9 mouse cellular contexts compared by ENCODE assay signal in genomic region chr5:67096378-67096771, GRCm38 (mm10). TPM values are rescaled to one million over a fixed set of nuclear protein-coding genes. Genes with fewer than 3 reads are reported as not detected.
A peak's percentile ranks its signal among the peaks of the same experiment; 100 is the strongest.
DNase-seq lines count a peak whose midpoint lies in the region; ATAC-seq lines count a peak whose summit lies in the region.
"Had no signal": no experiment of that assay in that cellular context is flagged by ENCODE, and none has a peak within 500 bp of the region (broad histone marks: within the 10 kb centered on the region; RNA-seq: fewer than 3 reads in every experiment).

No protein-coding gene starts in this region.

- no peaks in the 10 kb centered on the region for H3K36me3 ChIP-seq in heart, embryonic 11.5 days (ENCODE audit: control insufficient read depth, insufficient read depth, low read length)
- no peaks in the 10 kb centered on the region for H3K36me3 ChIP-seq in hindbrain, embryonic 13.5 days
- H3K36me3 ChIP-seq in liver, embryonic 16.5 days (ENCODE audit: control insufficient read depth, insufficient read depth): no peaks in the 10 kb centered on the region

- ATAC-seq in heart, embryonic 11.5 days (replicated peaks; ENCODE audit: insufficient number of reproducible peaks, low FRiP score, low TSS enrichment): no peak
- ATAC-seq in hindbrain, embryonic 13.5 days (ENCODE audit: low FRiP score): no peak
- ATAC-seq in liver, embryonic 16.5 days (ENCODE audit: low read depth): no peak

- H3K4me2 ChIP-seq in heart, embryonic 11.5 days: peak overlapping the region; percentile 69
- peak overlapping the region; percentile 37 for H3K4me2 ChIP-seq in hindbrain, embryonic 13.5 days
- H3K4me2 ChIP-seq in liver, embryonic 16.5 days (ENCODE audit: low read depth, low read length): peak overlapping the region; percentile 43

- peaks cover 9% of the 10 kb centered on the region for H3K4me1 ChIP-seq in heart, embryonic 11.5 days (ENCODE audit: control insufficient read depth, insufficient read depth, low read length)
- H3K4me1 ChIP-seq in hindbrain, embryonic 13.5 days (replicated peaks): peaks cover 8% of the 10 kb centered on the region
- H3K4me1 ChIP-seq in liver, embryonic 16.5 days (ENCODE audit: control insufficient read depth, low read depth, low read length): no peaks in the 10 kb centered on the region

- peak overlapping the region; percentile 40 for H3K4me3 ChIP-seq in heart, embryonic 11.5 days (ENCODE audit: low read depth, low read length)
- H3K4me3 ChIP-seq in hindbrain, embryonic 13.5 days: peak overlapping the region; percentile 34
- peak overlapping the region; percentile 34; the same call in 1 of the 2 replicates for H3K4me3 ChIP-seq in liver, embryonic 16.5 days (ENCODE audit: low read depth, low read length)

- no peak for DNase-seq in heart, postnatal 25 days (ENCODE audit: low spot score)
- DNase-seq in embryo, embryonic 11 days: peak; percentile 59
- DNase-seq in testis, postnatal 10 days (ENCODE audit: low spot score): peak; percentile 43
- no peak for DNase-seq in T-cell, adult 2 months (ENCODE audit: low spot score)
- DNase-seq in spleen, postnatal 36 days (ENCODE audit: low spot score in 2 of 2): no peak

- peaks cover 90% of the 10 kb centered on the region for H3K27me3 ChIP-seq in heart, embryonic 11.5 days (ENCODE audit: control insufficient read depth, insufficient read depth, low read length)
- H3K27me3 ChIP-seq in hindbrain, embryonic 13.5 days: peaks cover 93% of the 10 kb centered on the region
- H3K27me3 ChIP-seq in liver, embryonic 16.5 days (ENCODE audit: control insufficient read depth, insufficient read depth, low read depth, low read length): peaks cover 85% of the 10 kb centered on the region
- H3K27me3 ChIP-seq: CH12.LX had no signal

- intact Hi-C loops in heart, postnatal 25 days (cut with DNase I): loop anchor here (5.0 kb wide), 1 partner anchor 131 kb away; no protein-coding TSS in a partner anchor

- under 1% methylated on average over 28 of the region's 28 CpGs for WGBS in heart, embryonic 11.5 days (ENCODE audit: insufficient replicate concordance)
- WGBS in hindbrain, embryonic 13.5 days: under 1% methylated on average over 24 of the region's 28 CpGs
- WGBS in liver, embryonic 16.5 days (ENCODE audit: insufficient replicate concordance): 2% methylated on average over 28 of the region's 28 CpGs

- no peaks in the 10 kb centered on the region for H3K9me3 ChIP-seq in heart, embryonic 11.5 days (replicated peaks; ENCODE audit: control insufficient read depth, low read length)
- H3K9me3 ChIP-seq in hindbrain, embryonic 13.5 days: no peaks in the 10 kb centered on the region
- H3K9me3 ChIP-seq in liver, embryonic 16.5 days (replicated peaks; ENCODE audit: control insufficient read depth, low read length): no peaks in the 10 kb centered on the region

- no peak overlapping the region for H3K27ac ChIP-seq in heart, embryonic 11.5 days (ENCODE audit: low read depth, low read length)
- peak overlapping the region; percentile 81 for H3K27ac ChIP-seq in hindbrain, embryonic 13.5 days
- no peak overlapping the region for H3K27ac ChIP-seq in liver, embryonic 16.5 days (ENCODE audit: low read length)

- no peak overlapping the region for H3K9ac ChIP-seq in heart, embryonic 11.5 days (ENCODE audit: low read depth, low read length)
- H3K9ac ChIP-seq in hindbrain, embryonic 13.5 days: peak overlapping the region; percentile 64
- no peak overlapping the region for H3K9ac ChIP-seq in liver, embryonic 16.5 days (ENCODE audit: low read depth, low read length)

RNA-seq across cellular contexts. Expression of gene Phox2b, which starts 2.7 kb away (rescaled TPM):
- polyA plus RNA-seq in heart, embryonic 11.5 days (2014; fragmentation: Nextera tagmentation; extraction: Ambion mirVana): 0.25 and 0.43 TPM in 2 replicates
- not detected for total RNA-seq in heart, postnatal 25 days (2021)
- polyA plus RNA-seq in hindbrain, embryonic 13.5 days (2015; fragmentation: Nextera tagmentation; extraction: Ambion mirVana): 32.3 and 38.4 TPM in 2 replicates
- 0.02 and 0.08 TPM in 2 replicates for polyA plus RNA-seq in liver, embryonic 16.5 days (2015; fragmentation: Nextera tagmentation; extraction: Ambion mirVana)
- total RNA-seq: CH12.LX had no signal

Comparison
In these comparisons a context has a peak if more than half of its experiments do, and no peak if none do; other contexts are left out.
1. DNase-seq: peak in embryo, embryonic 11 days (single experiment) and testis, postnatal 10 days (single experiment); none in heart, postnatal 25 days (single experiment), T-cell, adult 2 months (single experiment) and spleen, postnatal 36 days (0 of 2).
2. RNA of gene Phox2b, which starts 2.7 kb away (polyA plus RNA-seq): 32.3 to 38.4 TPM in hindbrain, embryonic 13.5 days; 0.25 to 0.43 TPM in heart, embryonic 11.5 days and 0.02 to 0.08 TPM in liver, embryonic 16.5 days; every median in the first group is over 10 times any median in the second.
3. Peak in every context shown above with its lines, with median percentiles within 50 percentile points of each other: H3K4me2 ChIP-seq and H3K4me3 ChIP-seq.